Mouse (Mus musculus) spleen, adult 2 months (tissue): ENCODE measurements at regions not wholly inside any gene's neighbourhood (a gene's known extent, or its start where the extent isn't known, plus 50 kb on each side); places are given as distances from the start of the nearest gene placed in this dataset.
A peak's percentile ranks its signal among the peaks of the same experiment; 100 is the strongest.

Experiments used
- DNase-seq, 2 experiments: peaks; one replicate each; pipeline versions ENCODE4 v3.0.0 to v3.0.0-alpha.2; 2012 to 2021; ENCODE audit warnings: low spot score in 2 of 2, low read depth in 1 of 2
- H3K27ac ChIP-seq: fragments of 200-500 bp; 2 replicates; pipeline ENCODE4 v1.5.1; 2012; ENCODE audit warnings: low read length, inconsistent platforms; ENCODE audit not compliant: insufficient read depth
- H3K27me3 ChIP-seq: fragments of 200-500 bp; 2 replicates; pipeline ENCODE4 v1.6.1; 2012; ENCODE audit warnings: mild to moderate bottlenecking, moderate library complexity, low read length, inconsistent platforms; ENCODE audit not compliant: control insufficient read depth, insufficient read depth
- H3K36me3 ChIP-seq: fragments of 200-500 bp; 2 replicates; pipeline ENCODE4 v1.6.1; 2012; ENCODE audit warnings: mild to moderate bottlenecking, low read length, inconsistent platforms; ENCODE audit not compliant: control insufficient read depth, insufficient read depth
- H3K4me1 ChIP-seq: fragments of 200-500 bp; 2 replicates; pipeline ENCODE4 v1.6.1; 2011; ENCODE audit warnings: inconsistent platforms; ENCODE audit not compliant: control insufficient read depth, insufficient read depth, insufficient read length
- H3K4me3 ChIP-seq: fragments of 200-500 bp; 2 replicates; pipeline ENCODE4 v1.5.1; 2011; ENCODE audit warnings: mild to moderate bottlenecking, inconsistent platforms; ENCODE audit not compliant: insufficient read depth, insufficient read length; ENCODE audit errors: extremely low read depth
- CTCF ChIP-seq: fragments of 200-500 bp; IDR thresholded peaks from 2 replicates; pipeline ENCODE4 v1.5.1; 2011; ENCODE audit warnings: mild to moderate bottlenecking, inconsistent platforms; ENCODE audit not compliant: insufficient read depth, insufficient read length, insufficient replicate concordance; ENCODE audit errors: extremely low read depth
- POLR2A ChIP-seq: fragments of 200-500 bp; IDR thresholded peaks from 2 replicates; pipeline ENCODE4 v1.6.1; 2011; ENCODE audit warnings: low read depth, low read length, inconsistent platforms
- WGBS: fragments of 180-500 bp; shearing (Covaris S2); methylation state at CpG from one replicate; pipeline ENCODE4 v1.1.7; 2018; 5-methylcytosine and 5-hydroxymethylcytosine counted together

GRCm38 (mm10) chr2:167784353-167784752, 94.7 kb upstream of the Tmem189 start:
- no peak for DNase-seq
- H3K4me3 ChIP-seq = no peak overlapping the region
- WGBS = 86% methylated on average over 13 of the region's 13 CpGs
- H3K27me3 ChIP-seq = no peaks in the 10 kb centered on the region
- TF ChIP-seq CTCF (no peak), POLR2A (no peak)
- H3K27ac ChIP-seq = no peak overlapping the region
- no peaks in the 10 kb centered on the region for H3K4me1 ChIP-seq
- no peaks in the 10 kb centered on the region for H3K36me3 ChIP-seq

GRCm38 (mm10) chr2:167783374-167783773, 93.8 kb upstream of the Tmem189 start:
- TF ChIP-seq CTCF = no peak
- no peak for TF ChIP-seq POLR2A
- Histone ChIP-seq H3K4me3 (no peak overlapping the region), H3K27ac (no peak overlapping the region), H3K27me3 (no peaks in the 10 kb centered on the region), H3K36me3 (no peaks in the 10 kb centered on the region), H3K4me1 (peaks cover 2% of the 10 kb centered on the region; the same call in 1 of the 2 replicates)
- DNase-seq = no peak
- WGBS = 77% methylated on average over 3 of the region's 3 CpGs

GRCm38 (mm10) chr2:167782231-167782999, 92.8 kb upstream of the Tmem189 start:
- Histone ChIP-seq H3K4me1 (peaks cover 9% of the 10 kb centered on the region; the same call in 1 of the 2 replicates), H3K36me3 (no peaks in the 10 kb centered on the region), H3K27me3 (no peaks in the 10 kb centered on the region), H3K4me3 (no peak overlapping the region), H3K27ac (no peak overlapping the region)
- DNase-seq = no peak
- no peak for TF ChIP-seq CTCF
- TF ChIP-seq POLR2A = no peak
- 74% methylated on average over 27 of the region's 27 CpGs for WGBS

- DNase-seq = no peak
- H3K27me3 ChIP-seq = no peaks in the 10 kb centered on the region
- no peak overlapping the region for H3K4me3 ChIP-seq
- peaks cover 9% of the 10 kb centered on the region; the same call in 1 of the 2 replicates for H3K4me1 ChIP-seq
- H3K36me3 ChIP-seq = no peaks in the 10 kb centered on the region
- H3K27ac ChIP-seq = no peak overlapping the region
- WGBS = 90% methylated on average over 13 of the region's 13 CpGs
- TF ChIP-seq POLR2A (no peak), CTCF (no peak)
These were observed 91.9 kb upstream of the Tmem189 start for GRCm38 (mm10) chr2:167781496-167781895.

- no peak for TF ChIP-seq CTCF
- no peak for TF ChIP-seq POLR2A
- H3K4me3 ChIP-seq = no peak overlapping the region
- 79% methylated on average over 10 of the region's 10 CpGs for WGBS
- no peak for DNase-seq
- no peaks in the 10 kb centered on the region for H3K36me3 ChIP-seq
- 0 out of 2 replicates have a peak overlapping the region, but pooled peaks have one; percentile 81 for H3K27ac ChIP-seq
- no peaks in the 10 kb centered on the region for H3K27me3 ChIP-seq
- H3K4me1 ChIP-seq = peaks cover 22% of the 10 kb centered on the region
These were observed 89.1 kb upstream of the Tmem189 start for GRCm38 (mm10) chr2:167778691-167779090.

GRCm38 (mm10) chr2:167778271-167778670, 88.6 kb upstream of the Tmem189 start:
- Histone ChIP-seq H3K4me1 (peaks cover 22% of the 10 kb centered on the region), H3K4me3 (peak overlapping the region; percentile 68; the same call in 1 of the 2 replicates), H3K36me3 (no peaks in the 10 kb centered on the region), H3K27me3 (no peaks in the 10 kb centered on the region), H3K27ac (peak overlapping the region; percentile 81)
- no peak for DNase-seq
- TF ChIP-seq CTCF (no peak), POLR2A (no peak)
- WGBS = 44% methylated on average over 4 of the region's 4 CpGs

GRCm38 (mm10) chr2:167777331-167778085, 87.9 kb upstream of the Tmem189 start:
- TF ChIP-seq CTCF (no peak), POLR2A (peak; percentile 22)
- 1% methylated on average over 33 of the region's 33 CpGs for WGBS

More at GRCm38 (mm10) chr2:167777331-167778085, 87.9 kb upstream of the Tmem189 start:
- Histone ChIP-seq H3K4me3 (peak overlapping the region; percentile 68), H3K36me3 (no peaks in the 10 kb centered on the region), H3K27me3 (no peaks in the 10 kb centered on the region), H3K4me1 (peaks cover 22% of the 10 kb centered on the region), H3K27ac (peak overlapping the region; percentile 81)
- peak; percentile 79 to 82 for DNase-seq
